ENCODE assay signal across 8 mouse cellular contexts in the genomic region with DNA sequence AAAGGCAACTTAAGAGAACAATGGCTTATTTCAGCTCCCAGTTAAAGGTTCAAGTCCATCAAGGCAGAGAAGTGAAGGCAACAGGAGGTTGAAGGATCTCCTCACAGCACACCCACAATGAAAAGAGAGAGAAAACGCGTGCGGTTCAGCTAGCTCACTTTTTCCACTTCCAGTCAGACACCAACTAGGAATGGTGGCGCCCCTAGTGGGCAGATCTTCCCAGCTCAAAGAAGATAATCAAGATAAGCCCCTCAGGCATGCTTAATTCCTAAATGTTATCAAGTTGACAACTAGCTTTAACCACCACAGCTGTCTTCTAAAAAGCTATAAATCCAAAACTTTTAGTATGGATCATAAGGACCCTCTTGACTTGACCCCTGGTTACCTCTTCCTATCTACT. TPM values are rescaled to one million over a fixed set of nuclear protein-coding genes. Genes with fewer than 3 reads are reported as not detected.
DNase-seq lines count a peak whose midpoint lies in the region; ATAC-seq and TF ChIP-seq lines count a peak whose summit lies in the region.

No protein-coding gene starts in this region.

- no peaks in the 10 kb centered on the region for H3K27me3 ChIP-seq in heart, embryonic 16.5 days (ENCODE audit: control insufficient read depth, insufficient read depth, low read length)
- peaks cover 7% of the 10 kb centered on the region for H3K27me3 ChIP-seq in limb, embryonic 11.5 days (ENCODE audit: control insufficient read depth, insufficient read depth, low read length)
- 0 out of 2 replicates have a peak, but pooled peaks cover 4% of the 10 kb centered on the region for H3K27me3 ChIP-seq in midbrain, postnatal 0 days (ENCODE audit: insufficient read depth, low read length)

- peaks cover 13% of the 10 kb centered on the region for H3K4me1 ChIP-seq in heart, embryonic 16.5 days (ENCODE audit: control insufficient read depth, insufficient read depth, low read length)
- peaks cover 5% of the 10 kb centered on the region; the same call in 1 of the 2 replicates for H3K4me1 ChIP-seq in limb, embryonic 11.5 days (ENCODE audit: control insufficient read depth, insufficient read depth, low read length)
- no peaks in the 10 kb centered on the region for H3K4me1 ChIP-seq in midbrain, postnatal 0 days (ENCODE audit: insufficient read depth, low read length)

- peak; percentile 38 for DNase-seq in layer of hippocampus, adult 9-11 months
- DNase-seq in layer of hippocampus, adult 9-10 months (ENCODE audit: low spot score): no peak
- peak; percentile 71 for DNase-seq in MEL-GATA-1-ER (ENCODE audit: extremely low read depth, low read depth)
- peak; percentile 36 to 70 for DNase-seq in cerebellum, postnatal 25 days
- peak; percentile 67 for DNase-seq in limb, embryonic 11.5 days (ENCODE audit: low spot score)
- DNase-seq in midbrain, postnatal 0 days (ENCODE audit: low spot score): peak; percentile 51
- DNase-seq in thymus, adult 18-20 months: peak; percentile 22 to 45

- H3K27ac ChIP-seq in heart, embryonic 16.5 days (ENCODE audit: low read length): no peak overlapping the region
- no peak overlapping the region for H3K27ac ChIP-seq in limb, embryonic 11.5 days (replicated peaks; ENCODE audit: low read depth, low read length)
- no peak overlapping the region for H3K27ac ChIP-seq in midbrain, postnatal 0 days (ENCODE audit: low read depth, low read length)

- peak overlapping the region; percentile 91 for H3K4me3 ChIP-seq in heart, embryonic 16.5 days (ENCODE audit: low read length)
- H3K4me3 ChIP-seq in limb, embryonic 11.5 days (ENCODE audit: low read depth, low read length): no peak overlapping the region
- no peak overlapping the region for H3K4me3 ChIP-seq in midbrain, postnatal 0 days (ENCODE audit: low read depth, low read length)

- no peaks in the 10 kb centered on the region for H3K9me3 ChIP-seq in heart, embryonic 16.5 days (replicated peaks; ENCODE audit: control insufficient read depth, low read length)
- no peaks in the 10 kb centered on the region for H3K9me3 ChIP-seq in limb, embryonic 11.5 days (ENCODE audit: control insufficient read depth, low read length)
- H3K9me3 ChIP-seq in midbrain, postnatal 0 days (ENCODE audit: low read length): no peaks in the 10 kb centered on the region

- peak overlapping the region; percentile 83 for H3K9ac ChIP-seq in heart, embryonic 16.5 days (ENCODE audit: low read length)
- no peak overlapping the region for H3K9ac ChIP-seq in limb, embryonic 11.5 days (ENCODE audit: low read length)
- no peak overlapping the region for H3K9ac ChIP-seq in midbrain, postnatal 0 days (replicated peaks; ENCODE audit: low read length, poor library complexity, severe bottlenecking)

- ATAC-seq in heart, embryonic 16.5 days (replicated peaks; ENCODE audit: extremely low read depth, insufficient read depth, low FRiP score): no peak
- ATAC-seq in limb, embryonic 11.5 days (ENCODE audit: insufficient number of reproducible peaks, low FRiP score, low TSS enrichment, low read depth): no peak
- no peak for ATAC-seq in midbrain, postnatal 0 days (ENCODE audit: low FRiP score)

- no peaks in the 10 kb centered on the region for H3K36me3 ChIP-seq in heart, embryonic 16.5 days (ENCODE audit: control insufficient read depth, insufficient read depth)
- H3K36me3 ChIP-seq in limb, embryonic 11.5 days (ENCODE audit: control insufficient read depth, insufficient read depth, low read length): no peaks in the 10 kb centered on the region
- no peaks in the 10 kb centered on the region for H3K36me3 ChIP-seq in midbrain, postnatal 0 days (ENCODE audit: insufficient read depth, low read length)

- peak overlapping the region; percentile 99 for H3K4me2 ChIP-seq in heart, embryonic 16.5 days (ENCODE audit: low read depth, low read length)
- H3K4me2 ChIP-seq in limb, embryonic 11.5 days (ENCODE audit: low read depth, severe bottlenecking): no peak overlapping the region
- peak overlapping the region; percentile 91; the same call in 1 of the 2 replicates for H3K4me2 ChIP-seq in midbrain, postnatal 0 days (ENCODE audit: low read depth, low read length, poor library complexity, severe bottlenecking)

- peak; percentile 73 for TF ChIP-seq CTCF in midbrain, postnatal 0 days (IDR thresholded peaks at IDR 0.05)

- 9% methylated on average over 4 of the region's 4 CpGs for WGBS in heart, embryonic 16.5 days
- 13% methylated on average over 4 of the region's 4 CpGs for WGBS in limb, embryonic 11.5 days
- WGBS in midbrain, postnatal 0 days: 15% methylated on average over 4 of the region's 4 CpGs

RNA-seq across cellular contexts. Expression of gene Pxmp2, which starts 1.4 kb away (rescaled TPM):
- polyA plus RNA-seq in heart, embryonic 16.5 days (2015; fragmentation: Nextera tagmentation; extraction: Ambion mirVana): 26.3 and 26.7 TPM in 2 replicates
- 9.8 and 10.9 TPM in 2 replicates for polyA plus RNA-seq in limb, embryonic 11.5 days (2014; fragmentation: Nextera tagmentation; extraction: Ambion mirVana)
- total RNA-seq in midbrain, postnatal 0 days (2014; rRNA removed): 7.8 and 9.1 TPM in 2 replicates
- polyA plus RNA-seq in midbrain, postnatal 0 days (2015; fragmentation: Nextera tagmentation; extraction: Ambion mirVana): 16.3 and 16.7 TPM in 2 replicates

RNA-seq across cellular contexts. Expression of gene Pole, which starts 1.6 kb away (rescaled TPM):
- 17.1 and 17.9 TPM in 2 replicates for polyA plus RNA-seq in heart, embryonic 16.5 days (2015; fragmentation: Nextera tagmentation; extraction: Ambion mirVana)
- polyA plus RNA-seq in limb, embryonic 11.5 days (2014; fragmentation: Nextera tagmentation; extraction: Ambion mirVana): 46.7 and 50.4 TPM in 2 replicates
- total RNA-seq in midbrain, postnatal 0 days (2014; rRNA removed): 7.9 and 10.2 TPM in 2 replicates
- polyA plus RNA-seq in midbrain, postnatal 0 days (2015; fragmentation: Nextera tagmentation; extraction: Ambion mirVana): 2.2 and 3.1 TPM in 2 replicates

RNA-seq across cellular contexts. Expression of gene Pgam5, which starts 14.8 kb away (rescaled TPM):
- 51.5 and 51.7 TPM in 2 replicates for polyA plus RNA-seq in heart, embryonic 16.5 days (2015; fragmentation: Nextera tagmentation; extraction: Ambion mirVana)
- polyA plus RNA-seq in limb, embryonic 11.5 days (2014; fragmentation: Nextera tagmentation; extraction: Ambion mirVana): 97.2 and 99.0 TPM in 2 replicates
- 156 and 164 TPM in 2 replicates for total RNA-seq in midbrain, postnatal 0 days (2014; rRNA removed)
- 117 and 119 TPM in 2 replicates for polyA plus RNA-seq in midbrain, postnatal 0 days (2015; fragmentation: Nextera tagmentation; extraction: Ambion mirVana)

RNA-seq across cellular contexts. Expression of gene Ankle2, which starts 53.7 kb away (rescaled TPM):
- polyA plus RNA-seq in heart, embryonic 16.5 days (2015; fragmentation: Nextera tagmentation; extraction: Ambion mirVana): 14.4 and 17.6 TPM in 2 replicates
- polyA plus RNA-seq in limb, embryonic 11.5 days (2014; fragmentation: Nextera tagmentation; extraction: Ambion mirVana): 44.4 and 47.5 TPM in 2 replicates
- total RNA-seq in midbrain, postnatal 0 days (2014; rRNA removed): 27.9 and 30.7 TPM in 2 replicates
- 15.4 and 17.1 TPM in 2 replicates for polyA plus RNA-seq in midbrain, postnatal 0 days (2015; fragmentation: Nextera tagmentation; extraction: Ambion mirVana)

RNA-seq across cellular contexts. Expression of gene P2rx2, which starts 58.5 kb away (rescaled TPM):
- 0.29 and 1.1 TPM in 2 replicates for polyA plus RNA-seq in heart, embryonic 16.5 days (2015; fragmentation: Nextera tagmentation; extraction: Ambion mirVana)
- 0.56 and 0.72 TPM in 2 replicates for polyA plus RNA-seq in limb, embryonic 11.5 days (2014; fragmentation: Nextera tagmentation; extraction: Ambion mirVana)
- total RNA-seq in midbrain, postnatal 0 days (2014; rRNA removed): 10.6 and 11.9 TPM in 2 replicates
- 10.7 and 13.4 TPM in 2 replicates for polyA plus RNA-seq in midbrain, postnatal 0 days (2015; fragmentation: Nextera tagmentation; extraction: Ambion mirVana)
